Mouse (Mus musculus) midbrain, embryonic 10.5 days (tissue): ENCODE measurements at regions not wholly inside any gene's neighbourhood (a gene's known extent, or its start where the extent isn't known, plus 50 kb on each side); places are given as distances from the start of the nearest gene placed in this dataset.
A peak's percentile ranks its signal among the peaks of the same experiment; 100 is the strongest.

Experiments
- DNase-seq: peaks from one replicate; pipeline ENCODE4 v3.0.0-alpha.2; 2017; ENCODE audit warnings: low spot score
- H3K27ac ChIP-seq: fragments of 300-500 bp; sonication (generic); replicated peaks from 2 replicates; pipeline ENCODE4 v1.5.1; 2016; ENCODE audit warnings: mild to moderate bottlenecking
- H3K27me3 ChIP-seq: fragments of 300-500 bp; sonication (generic); 2 replicates; pipeline ENCODE4 v1.6.1; 2016; ENCODE audit warnings: low read depth, mild to moderate bottlenecking; ENCODE audit not compliant: poor library complexity, severe bottlenecking
- H3K36me3 ChIP-seq: fragments of 300-500 bp; sonication (generic); 2 replicates; pipeline ENCODE4 v1.6.1; 2016; ENCODE audit warnings: mild to moderate bottlenecking, moderate library complexity
- H3K4me1 ChIP-seq: fragments of 300-500 bp; sonication (generic); 2 replicates; pipeline ENCODE4 v1.6.1; 2016
- H3K4me3 ChIP-seq: fragments of 300-500 bp; sonication (generic); 2 replicates; pipeline ENCODE4 v1.5.1; 2016; ENCODE audit warnings: mild to moderate bottlenecking, moderate library complexity
- H3K9me3 ChIP-seq: fragments of 300-500 bp; sonication (generic); replicated peaks from 2 replicates; pipeline ENCODE4 v1.6.1; 2016; ENCODE audit warnings: mild to moderate bottlenecking
- WGBS: fragments of 180-500 bp; shearing (Covaris S2); methylation state at CpG from one replicate; pipeline ENCODE4 v1.1.7; 2016; 5-methylcytosine and 5-hydroxymethylcytosine counted together

DNA sequence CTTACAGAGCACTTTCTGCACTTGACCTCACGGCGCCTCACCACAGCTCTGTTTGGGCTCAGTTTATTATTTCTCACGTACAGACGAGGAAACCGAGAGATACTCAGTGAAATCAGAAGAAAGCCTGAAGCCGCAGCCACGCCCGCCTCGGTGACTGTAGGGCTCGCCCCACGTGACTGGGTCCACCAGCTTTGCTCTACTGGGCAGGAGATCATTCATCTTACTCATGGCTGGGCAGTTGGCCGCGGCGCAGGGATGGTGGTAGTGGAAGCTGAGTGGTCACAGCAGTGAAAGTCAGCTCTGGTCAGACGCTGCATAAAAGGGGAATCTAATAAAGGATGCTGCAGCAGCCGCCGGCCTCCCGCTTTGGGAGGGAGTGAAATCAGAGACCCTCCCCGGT lies 135.2 kb upstream of the Tsc22d1 start:
- 86% methylated on average over 19 of the region's 19 CpGs for WGBS
- H3K4me1 ChIP-seq: peaks cover 28% of the 10 kb centered on the region
- peaks cover 5% of the 10 kb centered on the region; the same call in 1 of the 2 replicates for H3K9me3 ChIP-seq
- no peaks in the 10 kb centered on the region for H3K27me3 ChIP-seq
- H3K27ac ChIP-seq: 0 out of 2 replicates have a peak overlapping the region, but pooled peaks have one; percentile 28
- no peak overlapping the region for H3K4me3 ChIP-seq
- DNase-seq: no peak
- H3K36me3 ChIP-seq: no peaks in the 10 kb centered on the region

DNA sequence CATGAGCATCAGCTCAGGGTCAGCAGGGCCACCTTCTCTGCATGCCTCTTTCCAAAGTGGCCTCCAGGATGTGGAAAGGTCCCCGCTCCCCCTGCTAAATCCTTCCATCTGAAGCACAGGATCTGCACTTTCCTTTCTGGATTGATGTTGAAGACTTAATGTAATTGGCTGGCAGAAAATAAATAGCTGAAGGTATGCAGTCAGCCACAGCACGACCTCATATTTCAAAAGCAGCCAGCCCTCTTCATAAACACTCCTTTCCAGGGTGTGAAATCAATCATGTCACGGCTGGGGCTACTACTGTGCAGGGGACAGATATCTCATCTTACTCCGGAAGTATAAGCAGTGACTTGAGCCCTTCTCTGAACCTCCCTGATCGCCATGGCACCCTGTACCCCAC lies 132.9 kb upstream of the Tsc22d1 start:
- DNase-seq: peak; percentile 54
- 45% methylated on average over 5 of the region's 5 CpGs for WGBS
- Histone ChIP-seq H3K4me1 (peaks cover 17% of the 10 kb centered on the region), H3K36me3 (no peaks in the 10 kb centered on the region), H3K27ac (peak overlapping the region; percentile 52; the same call in 1 of the 2 replicates), H3K9me3 (peaks cover 5% of the 10 kb centered on the region; the same call in 1 of the 2 replicates), H3K27me3 (no peaks in the 10 kb centered on the region), H3K4me3 (no peak overlapping the region)

DNA sequence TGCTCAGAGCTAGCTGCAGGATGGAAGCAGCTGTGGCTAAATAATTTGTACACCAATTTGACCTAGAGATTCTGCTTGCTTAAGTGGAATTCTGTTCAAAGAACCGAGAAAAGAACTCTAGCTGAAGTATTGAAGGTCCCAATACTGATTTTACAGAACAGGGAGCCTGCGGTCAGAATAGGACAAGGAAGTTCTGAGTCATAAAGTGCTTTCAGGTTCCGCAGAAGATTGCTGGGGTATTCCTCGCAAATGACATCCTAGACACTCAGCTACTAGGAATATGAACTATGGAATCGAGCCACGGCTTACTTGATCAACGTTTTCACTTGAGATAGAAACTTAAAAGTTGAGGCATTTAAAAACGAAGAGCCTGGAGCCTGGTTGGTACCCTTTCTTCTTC lies 127.0 kb upstream of the Tsc22d1 start:
- H3K9me3 ChIP-seq: no peaks in the 10 kb centered on the region
- H3K27ac ChIP-seq: no peak overlapping the region
- peaks cover 12% of the 10 kb centered on the region for H3K4me1 ChIP-seq
- WGBS: 95% methylated on average over 8 of the region's 8 CpGs
- H3K27me3 ChIP-seq: no peaks in the 10 kb centered on the region
- no peak for DNase-seq
- no peak overlapping the region for H3K4me3 ChIP-seq
- no peaks in the 10 kb centered on the region for H3K36me3 ChIP-seq

DNA sequence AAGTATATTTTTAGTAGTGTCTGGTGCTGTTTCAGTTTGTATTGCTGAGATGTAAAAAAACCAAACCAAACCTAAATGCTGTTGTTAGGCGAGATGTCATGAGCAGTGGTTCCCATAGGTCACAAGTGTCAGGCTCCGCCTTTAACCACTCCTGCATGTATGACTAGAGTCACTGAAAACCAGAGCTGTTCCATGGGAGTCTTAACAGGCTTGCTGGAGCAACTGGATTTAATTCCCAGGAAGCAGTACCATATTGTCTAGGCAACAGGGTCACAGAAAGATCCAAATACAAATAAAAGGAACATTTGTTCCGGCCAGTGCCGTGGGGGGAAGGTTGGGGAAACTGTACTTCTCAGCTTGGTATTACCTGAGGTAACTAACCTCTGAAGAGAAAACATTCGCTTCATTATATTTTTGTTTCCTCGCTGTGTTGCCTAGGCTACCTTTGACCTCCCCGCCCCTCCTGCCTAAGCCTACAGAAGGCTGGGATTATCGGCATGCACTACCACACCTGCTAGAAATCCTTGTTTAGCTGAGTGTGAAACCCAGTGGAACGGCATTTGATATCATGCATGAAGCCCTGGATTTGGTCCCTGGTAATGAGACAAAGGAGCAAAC lies 124.3 kb upstream of the Tsc22d1 start:
- peaks cover 12% of the 10 kb centered on the region for H3K4me1 ChIP-seq
- WGBS: 57% methylated on average over 9 of the region's 9 CpGs

DNA sequence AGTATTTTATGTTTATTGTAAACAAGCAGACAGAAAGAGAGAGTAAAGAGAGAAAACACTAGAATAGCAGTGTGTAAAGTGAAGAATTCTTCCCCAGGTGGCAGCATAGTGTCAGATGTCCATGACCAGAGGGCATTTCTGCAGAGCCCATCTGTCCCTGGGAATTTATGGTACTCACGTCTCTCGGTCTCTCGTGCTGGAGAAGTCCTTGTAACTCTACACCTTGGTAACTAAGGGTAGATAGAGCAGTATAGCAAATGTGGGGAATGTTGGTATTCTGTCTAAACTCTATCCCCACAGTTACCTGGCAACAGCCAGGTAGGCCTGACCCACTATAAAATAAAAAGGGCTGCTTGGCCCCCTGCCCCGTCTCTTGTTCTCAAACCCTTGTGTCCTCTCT lies 122.5 kb upstream of the Tsc22d1 start:
- no peaks in the 10 kb centered on the region for H3K27me3 ChIP-seq
- H3K27ac ChIP-seq: no peak overlapping the region
- no peak for DNase-seq
- H3K4me3 ChIP-seq: no peak overlapping the region
- H3K4me1 ChIP-seq: peaks cover 12% of the 10 kb centered on the region
- H3K9me3 ChIP-seq: no peaks in the 10 kb centered on the region
- WGBS: 82% methylated on average over 4 of the region's 4 CpGs
- H3K36me3 ChIP-seq: no peaks in the 10 kb centered on the region

More for the DNA sequence above, 124.3 kb upstream of the Tsc22d1 start:
- Histone ChIP-seq H3K27me3 (no peaks in the 10 kb centered on the region), H3K9me3 (no peaks in the 10 kb centered on the region), H3K4me3 (no peak overlapping the region), H3K27ac (no peak overlapping the region; the same call in 1 of the 2 replicates), H3K36me3 (no peaks in the 10 kb centered on the region)
- DNase-seq: peak; percentile 49

DNA sequence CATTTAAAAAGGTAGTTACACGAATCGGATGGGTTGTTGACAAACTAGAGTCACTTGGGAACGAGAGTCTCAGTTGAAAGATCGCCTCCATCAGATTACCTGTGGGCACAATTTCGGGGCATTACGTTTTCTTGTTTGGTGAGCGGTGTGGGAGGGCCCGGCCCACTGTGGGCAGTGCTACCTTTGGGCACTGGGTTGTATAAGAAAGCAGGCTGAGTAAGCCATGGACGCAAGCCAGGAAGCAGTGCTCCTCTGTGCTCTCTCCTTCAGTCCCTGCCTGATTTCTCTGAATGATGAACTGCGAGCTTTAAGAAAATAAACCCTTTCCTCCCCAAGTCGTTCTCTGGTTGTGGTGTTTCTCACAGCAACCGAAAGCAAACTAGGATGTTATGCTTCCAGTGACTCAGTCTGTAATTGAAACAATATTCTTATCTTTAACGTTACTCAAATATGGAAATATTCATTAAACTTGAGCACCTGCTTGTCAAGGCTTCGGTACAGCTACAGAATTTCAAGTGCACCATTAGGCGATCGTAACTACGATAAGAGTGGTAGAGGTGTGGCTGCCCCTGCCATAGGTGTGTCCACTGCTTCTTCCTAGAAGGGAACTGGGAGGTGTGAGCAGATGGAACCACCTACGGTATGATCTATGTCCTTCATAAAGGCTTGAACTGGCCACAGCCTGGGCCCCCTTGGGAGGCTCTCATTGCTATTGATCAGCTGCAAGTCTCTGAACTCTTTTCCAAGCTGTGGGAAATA lies 119.2 kb upstream of the Tsc22d1 start:
- Histone ChIP-seq H3K27me3 (no peaks in the 10 kb centered on the region), H3K36me3 (no peaks in the 10 kb centered on the region), H3K27ac (no peak overlapping the region), H3K4me1 (peaks cover 9% of the 10 kb centered on the region), H3K4me3 (no peak overlapping the region), H3K9me3 (no peaks in the 10 kb centered on the region)
- DNase-seq: no peak
- 88% methylated on average over 18 of the region's 18 CpGs for WGBS

DNA sequence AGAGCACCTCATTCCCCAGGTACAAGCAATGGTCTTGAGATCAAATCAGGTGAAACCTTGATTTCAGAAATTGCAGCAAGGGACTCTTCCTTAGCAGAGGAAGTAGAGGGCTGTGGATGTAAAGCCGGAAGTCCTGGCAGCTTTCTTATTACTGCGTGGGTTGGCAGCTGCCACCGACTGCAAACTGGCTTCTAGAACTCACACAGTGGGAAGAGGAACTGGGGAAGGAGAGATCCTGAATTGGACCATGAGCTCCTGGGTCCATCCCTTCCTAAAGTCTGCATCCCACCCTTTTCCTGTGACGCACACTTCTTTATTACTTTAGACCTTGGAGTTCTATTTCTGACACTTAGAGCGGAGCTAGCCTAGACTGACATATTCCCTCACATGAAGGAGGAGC lies 116.9 kb upstream of the Tsc22d1 start:
- Histone ChIP-seq H3K4me3 (no peak overlapping the region), H3K27ac (no peak overlapping the region), H3K27me3 (no peaks in the 10 kb centered on the region), H3K36me3 (no peaks in the 10 kb centered on the region), H3K9me3 (no peaks in the 10 kb centered on the region), H3K4me1 (no peaks in the 10 kb centered on the region)
- 91% methylated on average over 5 of the region's 5 CpGs for WGBS
- no peak for DNase-seq

DNA sequence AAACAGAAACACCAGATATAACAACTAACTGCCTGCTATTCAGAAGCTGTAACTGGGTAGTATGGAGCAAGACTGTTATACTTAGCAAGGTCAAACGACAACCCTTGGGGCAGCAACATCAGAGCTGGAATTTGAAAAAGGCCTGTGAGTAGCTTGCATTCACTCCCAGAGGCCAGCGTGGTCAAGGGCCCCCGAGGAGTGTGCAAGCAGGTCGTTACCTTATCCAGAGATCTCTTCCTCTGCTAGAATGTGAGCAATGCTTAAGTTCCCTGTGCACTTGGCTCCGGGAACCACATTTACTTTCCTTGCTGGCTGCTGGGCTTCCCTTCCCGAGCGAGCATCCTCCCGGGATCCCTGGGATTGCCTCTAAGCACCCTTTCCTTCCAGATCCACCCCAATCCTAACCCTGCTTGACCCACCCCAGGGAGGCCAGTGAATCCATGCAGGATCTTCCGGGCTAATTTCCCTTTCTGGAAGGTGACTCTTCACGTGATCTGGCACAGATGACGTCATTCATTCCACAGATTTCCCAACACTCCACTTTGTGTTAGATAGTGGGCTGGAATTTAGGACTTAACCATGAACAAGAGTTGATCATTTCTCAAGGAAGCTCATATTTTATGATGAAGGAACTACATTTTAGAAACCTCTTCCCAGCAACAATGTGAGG lies 112.3 kb upstream of the Tsc22d1 start:
- Histone ChIP-seq H3K4me3 (no peak overlapping the region), H3K27me3 (no peaks in the 10 kb centered on the region), H3K9me3 (no peaks in the 10 kb centered on the region), H3K36me3 (no peaks in the 10 kb centered on the region), H3K27ac (no peak overlapping the region), H3K4me1 (no peaks in the 10 kb centered on the region)
- 80% methylated on average over 11 of the region's 11 CpGs for WGBS
- no peak for DNase-seq

DNA sequence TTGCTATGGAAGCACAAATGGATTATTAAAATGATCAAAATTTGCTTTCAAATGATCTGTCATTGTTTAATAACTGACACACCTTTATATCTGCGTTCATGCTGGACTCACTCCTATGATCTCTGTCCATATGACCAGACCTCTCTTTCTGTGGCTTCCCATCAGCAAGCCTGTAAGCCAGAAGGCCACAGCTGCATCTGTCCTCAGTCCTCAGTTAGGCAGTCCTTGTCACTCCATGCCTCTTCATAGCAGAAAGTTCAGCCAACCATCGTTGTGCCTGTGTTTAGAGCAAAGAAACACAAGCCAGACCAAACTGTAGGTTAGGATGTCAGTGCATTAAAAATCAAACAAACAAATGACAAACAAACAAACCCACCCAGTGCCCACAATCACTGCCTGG lies 107.2 kb upstream of the Tsc22d1 start:
- Histone ChIP-seq H3K4me1 (peaks cover 13% of the 10 kb centered on the region), H3K27ac (peak overlapping the region; percentile 83; the same call in 1 of the 2 replicates), H3K9me3 (no peaks in the 10 kb centered on the region), H3K4me3 (no peak overlapping the region), H3K27me3 (no peaks in the 10 kb centered on the region), H3K36me3 (no peaks in the 10 kb centered on the region)
- DNase-seq: no peak
- 80% methylated on average over 2 of the region's 2 CpGs for WGBS

DNA sequence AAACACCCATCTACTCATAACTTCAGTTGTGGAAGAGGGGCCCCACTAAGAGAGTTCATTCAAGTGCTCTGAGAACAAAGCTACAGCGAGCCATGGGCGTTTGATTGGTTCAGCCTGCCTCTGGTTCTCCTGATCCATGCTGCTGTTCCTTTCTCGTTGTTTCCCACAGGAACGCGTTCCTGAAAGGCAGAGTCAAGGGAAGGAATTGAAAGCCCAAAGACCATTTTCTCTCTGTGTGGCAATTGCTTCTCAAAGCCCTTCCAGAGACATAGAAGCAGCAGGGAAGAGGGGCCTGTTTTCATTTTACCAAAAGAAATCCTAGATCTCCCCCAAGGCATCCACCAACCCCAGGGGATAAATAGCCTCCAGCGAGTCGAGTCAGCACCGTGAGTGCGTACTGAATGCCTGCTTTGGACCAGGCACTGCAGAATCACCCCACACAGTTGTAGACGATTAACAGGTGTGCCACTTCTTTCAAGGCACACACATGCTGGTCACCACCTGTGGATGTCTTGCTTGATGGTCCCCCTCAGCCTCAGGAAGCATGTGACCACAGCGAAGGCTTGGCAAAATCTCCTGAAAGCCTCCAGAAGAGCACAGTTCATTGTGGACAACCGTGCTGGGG lies 106.5 kb upstream of the Tsc22d1 start:
- H3K4me3 ChIP-seq: peak overlapping the region; percentile 41
- peaks cover 17% of the 10 kb centered on the region for H3K4me1 ChIP-seq
- H3K27ac ChIP-seq: peak overlapping the region; percentile 83
- 29% methylated on average over 12 of the region's 12 CpGs for WGBS
- H3K9me3 ChIP-seq: no peaks in the 10 kb centered on the region
- H3K27me3 ChIP-seq: no peaks in the 10 kb centered on the region
- no peaks in the 10 kb centered on the region for H3K36me3 ChIP-seq
- peak; percentile 47 for DNase-seq

DNA sequence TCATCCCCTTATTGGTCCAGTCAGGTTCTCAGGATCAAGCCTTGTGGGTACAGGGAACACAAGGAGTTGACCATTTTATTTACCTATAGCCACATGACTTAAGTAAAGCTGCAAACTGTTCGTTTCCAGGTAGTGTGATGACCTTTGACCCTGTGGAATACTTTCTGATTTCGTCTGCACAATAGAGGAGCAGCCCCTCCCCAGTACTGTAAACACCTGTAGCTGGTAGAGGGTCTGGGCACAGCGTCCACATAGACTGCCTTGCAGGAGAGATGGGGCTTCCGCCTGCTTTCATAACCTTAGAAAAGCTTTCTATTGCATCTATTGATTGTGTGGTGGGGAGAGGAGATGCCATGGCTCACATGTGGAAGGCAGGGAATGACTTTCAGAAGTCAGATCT lies 105.2 kb upstream of the Tsc22d1 start:
- H3K9me3 ChIP-seq: no peaks in the 10 kb centered on the region
- no peak overlapping the region for H3K27ac ChIP-seq
- DNase-seq: no peak
- H3K36me3 ChIP-seq: no peaks in the 10 kb centered on the region
- 73% methylated on average over 4 of the region's 4 CpGs for WGBS
- peaks cover 20% of the 10 kb centered on the region for H3K4me1 ChIP-seq
- no peaks in the 10 kb centered on the region for H3K27me3 ChIP-seq
- no peak overlapping the region for H3K4me3 ChIP-seq

DNA sequence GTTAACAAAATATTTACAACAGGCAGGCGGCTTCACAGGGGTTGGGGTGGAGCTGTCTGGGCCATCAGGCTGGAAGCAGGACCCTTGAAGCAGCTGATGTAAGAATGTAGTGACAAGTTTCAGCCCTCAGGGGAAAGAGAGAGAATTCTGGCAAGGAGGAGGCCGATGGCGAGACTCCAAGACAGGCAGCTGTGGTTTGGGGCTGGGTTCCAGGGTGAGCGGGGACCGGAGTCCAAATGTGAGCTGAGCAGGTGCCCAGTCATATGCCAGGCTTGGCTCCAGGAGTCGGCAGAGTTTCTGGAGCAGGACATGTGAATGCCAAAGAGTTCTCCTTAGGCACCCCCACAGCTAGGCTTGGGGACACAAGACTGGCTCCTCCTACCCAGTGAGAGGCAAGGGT lies 104.5 kb upstream of the Tsc22d1 start:
- H3K4me1 ChIP-seq: peaks cover 20% of the 10 kb centered on the region
- WGBS: 84% methylated on average over 6 of the region's 6 CpGs
- no peak overlapping the region; the same call in 1 of the 2 replicates for H3K27ac ChIP-seq
- no peaks in the 10 kb centered on the region for H3K36me3 ChIP-seq
- no peak for DNase-seq
- no peaks in the 10 kb centered on the region for H3K9me3 ChIP-seq
- H3K27me3 ChIP-seq: no peaks in the 10 kb centered on the region
- no peak overlapping the region for H3K4me3 ChIP-seq
